Mouse (Mus musculus): Measurements from ENCODE around the gene Ppara. TPM values are rescaled to one million over a fixed set of nuclear protein-coding genes. Genes with fewer than 3 reads are reported as not detected.

Gene Ppara
- total RNA-seq, 2 experiments from 2014 or later: 3.7 to 4.6 TPM

DNA sequence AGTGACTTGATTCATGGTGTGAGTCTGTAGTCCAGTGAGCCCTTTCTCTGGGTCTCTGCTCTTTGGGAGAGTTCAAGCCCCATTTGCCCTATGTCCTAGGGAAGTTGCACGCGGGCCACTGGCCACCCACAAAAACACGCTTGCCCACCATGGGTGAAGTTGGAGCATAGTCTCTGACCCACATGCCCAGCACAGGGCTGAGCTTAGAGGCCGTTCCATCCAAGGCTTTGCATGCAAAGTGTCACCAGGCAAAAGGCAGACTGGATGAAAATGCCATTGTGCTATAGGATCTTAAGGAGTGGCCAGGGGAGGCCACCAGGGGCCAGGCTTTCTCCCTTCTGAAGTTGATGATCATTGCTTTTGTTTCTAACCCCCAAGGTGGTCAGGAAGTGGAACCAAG, 30.9 kb upstream of the Ppara start:
- intact Hi-C loops (cut with DNase I): loop anchor here (10.0 kb wide), 1 partner anchor 439 kb away; no protein-coding TSS in a partner anchor
- no peak for DNase-seq (ENCODE audit: low spot score in 2 of 2)

DNA sequence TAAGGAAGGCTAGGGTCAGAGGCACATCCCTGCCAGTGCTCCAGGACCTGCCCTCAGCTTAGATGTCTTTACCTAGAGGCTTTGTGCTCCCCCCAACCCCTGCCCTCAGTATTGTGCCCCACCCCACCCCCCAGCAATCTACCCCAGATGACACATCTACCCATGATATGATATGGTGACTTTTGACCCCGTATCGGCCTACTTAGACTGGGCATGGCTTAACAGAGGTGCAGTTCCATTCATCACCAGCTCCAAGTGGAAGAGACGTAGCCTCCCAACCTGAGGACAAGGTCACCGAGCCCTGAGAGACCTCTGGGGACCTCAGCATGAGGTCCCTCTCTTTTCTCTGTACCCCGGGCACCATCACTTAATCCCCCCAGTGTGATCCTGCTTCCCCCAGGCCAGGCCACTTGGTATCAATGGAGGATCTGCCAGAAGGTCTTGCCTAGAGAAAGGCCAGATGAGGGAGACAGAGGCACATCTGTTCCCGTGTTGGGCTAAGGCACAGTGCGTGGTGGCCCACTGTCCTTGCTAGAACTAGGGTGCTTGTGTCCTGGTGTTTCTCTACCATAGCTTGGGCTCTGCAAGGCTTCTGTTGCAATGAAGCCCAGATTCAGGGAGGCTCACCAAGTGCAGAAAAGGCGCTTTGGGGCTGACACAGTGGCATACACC, 30.3 kb upstream of the Ppara start:
- no peak for DNase-seq (ENCODE audit: low spot score in 2 of 2)
- intact Hi-C loops (cut with DNase I): loop anchor here (10.0 kb wide), 1 partner anchor 440 kb away; no protein-coding TSS in a partner anchor

GRCm38 (mm10) chr15:85705013-85705528, 29.7 kb upstream of the Ppara start:
- DNase-seq (ENCODE audit: low spot score in 2 of 2): no peak
- intact Hi-C loops (cut with DNase I): loop anchor here (10.0 kb wide), 1 partner anchor 440 kb away; no protein-coding TSS in a partner anchor

GRCm38 (mm10) chr15:85705566-85706332, 29.0 kb upstream of the Ppara start:
- intact Hi-C loops (cut with DNase I): loop anchor here (10.0 kb wide), 1 partner anchor 441 kb away; no protein-coding TSS in a partner anchor
- no peak for DNase-seq (ENCODE audit: low spot score in 2 of 2)

- no peak for DNase-seq (ENCODE audit: low spot score in 2 of 2)
- intact Hi-C loops (cut with DNase I): loop anchor here (10.0 kb wide), 1 partner anchor 442 kb away; no protein-coding TSS in a partner anchor
Observed at GRCm38 (mm10) chr15:85706527-85706926, 28.3 kb upstream of the Ppara start.

- intact Hi-C loops (cut with DNase I): loop anchor here (10.0 kb wide), 1 partner anchor 442 kb away; no protein-coding TSS in a partner anchor
Observed at GRCm38 (mm10) chr15:85707017-85707416, 27.8 kb upstream of the Ppara start.

DNA sequence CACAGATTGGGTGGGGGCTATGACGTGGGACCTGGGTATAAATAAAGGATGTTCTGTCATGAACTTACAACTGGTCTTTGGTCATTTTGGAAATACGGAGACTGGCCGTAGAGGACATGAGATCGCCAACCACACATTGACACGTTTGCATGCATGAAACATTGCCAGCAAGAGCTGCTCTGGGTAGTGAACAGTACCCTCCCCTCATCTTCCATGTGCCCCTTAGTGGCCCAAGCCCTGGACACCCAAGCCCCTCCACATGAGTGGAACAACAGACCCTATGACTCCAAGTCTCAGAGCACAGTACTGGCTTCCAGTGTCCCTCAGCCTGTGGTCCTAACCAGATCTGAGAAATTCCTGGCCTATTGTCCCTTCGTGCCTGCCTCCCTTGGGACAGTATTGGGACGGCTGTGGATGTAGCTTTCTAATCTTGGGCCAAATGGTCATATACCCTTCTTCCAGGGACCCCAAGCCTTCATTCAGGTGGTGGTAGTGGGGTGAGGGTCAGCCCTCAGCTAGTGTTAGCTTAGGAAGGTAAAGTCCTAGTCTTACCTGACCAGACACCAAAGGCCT, 27.2 kb upstream of the Ppara start:
- DNase-seq (ENCODE audit: low spot score in 2 of 2): no peak
- intact Hi-C loops (cut with DNase I): loop anchor here (2.0 to 10.0 kb wide), 4 partner anchors 29 to 443 kb away; no protein-coding TSS in a partner anchor

More at GRCm38 (mm10) chr15:85707017-85707416, 27.8 kb upstream of the Ppara start:
- no peak for DNase-seq (ENCODE audit: low spot score in 2 of 2)

DNA sequence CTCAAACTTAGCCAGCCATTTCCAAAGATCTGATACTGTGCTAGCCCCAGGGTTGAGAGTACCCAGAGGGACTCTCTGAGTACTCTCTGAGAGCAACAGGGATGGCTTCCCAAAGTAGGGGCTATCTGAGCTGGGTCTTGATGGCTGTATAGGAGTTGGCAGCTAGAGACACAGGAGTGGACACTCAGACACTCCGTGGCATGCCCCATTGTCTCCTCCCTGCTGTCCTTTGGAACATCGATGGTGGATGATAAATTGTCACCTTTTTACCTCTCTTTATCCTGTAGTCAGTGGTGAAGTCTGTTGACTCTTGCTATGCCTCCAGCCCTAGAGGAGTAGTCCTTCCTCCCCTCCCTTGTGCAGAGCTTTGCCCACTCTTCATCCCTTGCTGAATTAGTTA, 26.6 kb upstream of the Ppara start:
- DNase-seq (ENCODE audit: low spot score in 2 of 2): no peak
- intact Hi-C loops (cut with DNase I): loop anchor here (2.0 to 10.0 kb wide), 4 partner anchors 29 to 443 kb away; no protein-coding TSS in a partner anchor

DNA sequence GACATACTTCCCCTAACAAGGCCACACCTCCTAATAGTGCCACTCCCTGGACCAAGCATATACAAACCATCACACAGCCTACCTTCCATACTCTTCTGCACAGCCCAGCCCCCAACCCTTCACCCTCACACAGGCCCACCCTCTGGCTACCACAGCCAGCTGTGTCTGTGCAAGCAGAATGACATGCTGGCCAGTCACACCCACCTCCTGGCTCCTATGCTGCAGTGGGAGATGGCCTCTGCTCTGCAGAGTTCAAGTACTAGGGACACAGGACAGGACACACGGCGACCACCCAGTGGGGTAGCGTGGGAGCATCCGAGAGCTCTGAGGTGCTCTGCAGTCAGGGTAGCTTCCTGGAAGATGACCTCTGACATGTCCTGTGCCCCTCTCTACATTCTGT, 25.9 kb upstream of the Ppara start:
- intact Hi-C loops (cut with DNase I): loop anchor here (2.0 to 10.0 kb wide), 4 partner anchors 30 to 444 kb away; no protein-coding TSS in a partner anchor
- DNase-seq (ENCODE audit: low spot score in 2 of 2): no peak

- intact Hi-C loops (cut with DNase I): loop anchor here (2.0 to 10.0 kb wide), 4 partner anchors 31 to 445 kb away; no protein-coding TSS in a partner anchor
- peak; percentile 89 to 91 for DNase-seq (ENCODE audit: low spot score in 2 of 2)
Observed at GRCm38 (mm10) chr15:85709268-85709973, 25.4 kb upstream of the Ppara start.

GRCm38 (mm10) chr15:85710179-85710578, 24.6 kb upstream of the Ppara start:
- peak; percentile 86 to 87 for DNase-seq (ENCODE audit: low spot score in 2 of 2)
- intact Hi-C loops (cut with DNase I): loop anchor here (2.0 to 10.0 kb wide), 2 partner anchors 111 to 375 kb away; partner anchors contain the start of gene Atxn10

DNA sequence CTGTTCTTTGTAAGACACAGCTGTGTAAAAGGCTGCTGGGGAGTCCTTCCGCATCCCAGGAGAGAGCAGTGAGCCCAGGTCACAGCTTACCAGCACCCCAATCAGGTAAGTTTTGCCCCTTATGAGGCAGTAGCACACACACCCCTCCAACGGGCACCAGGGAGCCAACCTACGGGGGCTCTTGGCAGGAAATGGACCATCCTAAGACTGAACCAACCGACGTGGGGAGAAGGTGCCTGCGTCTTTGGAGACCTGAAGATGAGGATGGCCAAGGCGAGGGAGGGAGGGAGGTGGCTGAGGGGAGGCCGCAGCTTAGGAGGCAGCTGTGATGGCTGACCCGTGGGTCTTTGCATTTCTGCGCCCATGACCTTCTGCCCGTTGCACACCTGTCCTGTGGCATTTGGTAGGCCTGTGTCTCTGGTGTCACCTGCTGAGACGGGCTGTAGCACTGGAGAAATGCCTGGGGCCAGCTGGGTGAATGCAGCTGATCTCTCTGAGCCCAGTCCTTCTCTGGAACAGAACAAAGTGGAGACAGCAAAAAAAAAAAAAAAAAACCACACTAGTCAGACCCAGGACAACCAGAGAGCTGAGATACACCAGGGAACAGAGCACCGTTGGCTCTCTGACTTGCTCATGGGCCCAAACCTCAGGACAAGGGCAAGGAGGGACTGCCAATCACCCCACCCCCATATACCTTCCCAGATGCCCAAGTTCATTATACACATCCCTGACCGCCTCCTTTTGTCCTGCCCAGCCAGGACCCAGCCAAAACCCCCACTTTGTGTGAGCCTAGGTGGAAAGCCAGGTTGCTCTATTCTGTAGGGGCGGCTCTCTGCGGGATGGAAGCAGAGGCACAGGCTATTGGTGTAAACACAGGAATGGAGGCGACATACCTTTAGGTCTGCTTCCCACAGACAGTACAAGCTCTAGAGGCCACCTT, 23.9 kb upstream of the Ppara start:
- intact Hi-C loops (cut with DNase I): loop anchor here (2.0 to 10.0 kb wide), 2 partner anchors 112 to 376 kb away; partner anchors contain the start of gene Atxn10
- DNase-seq (ENCODE audit: low spot score in 2 of 2): no peak

- intact Hi-C loops (cut with DNase I): loop anchor here (10.0 kb wide), 1 partner anchor 378 kb away; the partner anchor contains the start of gene Atxn10
- DNase-seq (ENCODE audit: low spot score in 2 of 2): no peak
Observed at GRCm38 (mm10) chr15:85712565-85713168, 22.1 kb upstream of the Ppara start.

DNA sequence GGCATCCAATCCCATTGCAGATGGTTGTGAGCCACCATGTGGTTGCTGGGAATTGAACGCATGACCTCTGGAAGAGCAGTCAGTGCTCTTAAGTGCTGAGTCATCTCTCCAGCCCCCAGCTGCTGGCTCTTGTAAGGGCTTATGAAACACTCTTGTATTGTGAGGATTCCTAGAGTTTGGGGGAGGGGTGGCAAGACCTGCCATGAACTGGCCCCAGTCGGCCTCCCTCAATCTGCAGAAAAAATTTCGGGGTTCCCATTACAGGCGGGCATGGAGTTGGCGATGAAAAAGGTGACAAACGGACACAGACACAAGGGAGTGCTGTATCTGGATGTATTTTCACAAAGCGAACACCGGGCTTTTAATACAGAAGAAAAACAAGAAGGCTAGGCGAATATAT, 21.4 kb upstream of the Ppara start:
- intact Hi-C loops (cut with DNase I): loop anchor here (10.0 kb wide), 1 partner anchor 379 kb away; the partner anchor contains the start of gene Atxn10
- DNase-seq (ENCODE audit: low spot score in 2 of 2): no peak

GRCm38 (mm10) chr15:85715059-85715458, 19.7 kb upstream of the Ppara start:
- intact Hi-C loops (cut with DNase I): loop anchor here (5.0 to 10.0 kb wide), 2 partner anchors 322 to 380 kb away; partner anchors contain the start of gene Atxn10
- no peak for DNase-seq (ENCODE audit: low spot score in 2 of 2)

GRCm38 (mm10) chr15:85716045-85716444, 18.7 kb upstream of the Ppara start:
- intact Hi-C loops (cut with DNase I): loop anchor here (1.0 to 10.0 kb wide), 3 partner anchors 151 to 381 kb away; partner anchors contain the start of gene Atxn10

DNA sequence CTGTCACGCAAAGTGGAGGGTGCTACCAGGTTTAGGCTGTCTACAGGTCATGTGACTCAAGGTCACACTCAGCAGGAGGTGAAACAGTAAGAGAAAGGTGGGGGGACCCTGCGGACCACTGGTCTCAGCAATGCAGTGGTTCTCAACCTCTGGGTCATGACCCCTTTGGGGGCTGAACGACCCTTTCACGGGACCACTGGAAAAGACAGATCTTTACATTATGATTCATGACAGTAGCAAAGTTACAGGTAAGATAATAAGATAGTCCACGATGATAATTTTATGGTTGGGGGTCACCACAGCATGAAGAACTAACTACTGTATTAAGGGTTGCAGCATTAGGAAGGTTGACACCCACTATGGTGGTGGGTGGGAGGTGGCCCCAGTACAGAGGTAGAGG, 18.2 kb upstream of the Ppara start:
- intact Hi-C loops (cut with DNase I): loop anchor here (1.0 to 10.0 kb wide), 3 partner anchors 151 to 382 kb away; partner anchors contain the start of gene Atxn10

More at GRCm38 (mm10) chr15:85716045-85716444, 18.7 kb upstream of the Ppara start:
- peak; percentile 88 to 89 for DNase-seq (ENCODE audit: low spot score in 2 of 2)

More for the DNA sequence above, 18.2 kb upstream of the Ppara start:
- no peak for DNase-seq (ENCODE audit: low spot score in 2 of 2)

Measured in left cerebral cortex, postnatal 14 days (tissue).